Mouse (Mus musculus) stomach, postnatal 0 days (tissue): ENCODE measurements around the gene Nlrp10.

Experiments
- CTCF ChIP-seq: IDR thresholded peaks from 2 replicates; pipeline ENCODE4 v1.5.1; 2016; ENCODE audit warnings: antibody characterized with exemption, low read depth, mild to moderate bottlenecking, moderate library complexity
- EP300 ChIP-seq: optimal IDR thresholded peaks from 2 replicates; pipeline ENCODE3; 2016; ENCODE audit warnings: antibody characterized with exemption

DNA sequence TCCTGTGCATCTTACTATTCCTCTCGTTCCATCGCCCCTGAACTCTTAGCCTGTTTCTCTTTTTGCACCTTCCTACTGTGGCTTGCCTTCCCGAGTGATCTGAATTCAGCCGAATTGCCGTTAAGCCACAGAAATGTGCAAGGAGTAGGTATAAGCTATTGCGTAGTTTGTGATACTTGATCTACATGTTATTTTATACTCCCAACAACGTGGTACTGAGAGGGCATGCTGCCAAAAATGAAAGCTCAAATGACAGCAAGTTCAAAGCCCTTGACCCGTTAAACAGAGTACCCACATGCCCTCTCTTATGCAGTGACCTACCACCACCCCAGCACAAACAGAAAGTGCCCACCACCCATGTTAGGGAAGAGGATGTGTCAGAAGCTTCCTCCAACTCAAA, 4.9 kb upstream of the Nlrp10 start:
- TF ChIP-seq CTCF (no peak), EP300 (no peak)
